13 mouse cellular contexts compared by ENCODE assay signal in genomic region chr11:113469919-113470785, GRCm38 (mm10).
DNase-seq lines count a peak whose midpoint lies in the region; ATAC-seq and TF ChIP-seq lines count a peak whose summit lies in the region.
"Had no signal": no experiment of that assay in that cellular context is flagged by ENCODE, and none has a peak within 500 bp of the region (broad histone marks: within the 10 kb centered on the region; RNA-seq: fewer than 3 reads in every experiment).

No protein-coding gene starts in this region.

- TF ChIP-seq EP300 in liver, postnatal 0 days (IDR thresholded peaks at IDR 0.05; ENCODE audit: low read depth): no peak

- no peak for DNase-seq in liver, postnatal 0 days
- DNase-seq in liver (no peak), MEL-GATA-1-ER (ENCODE audit: extremely low read depth, low read depth) (peak; percentile 16)
- peak; percentile 52 to 56 for DNase-seq in adrenal gland, postnatal 36 days
- DNase-seq in thymus, postnatal 0 days (ENCODE audit: low spot score): peak; percentile 64
- no peak for DNase-seq in yolk sac, embryonic 10.5 days (ENCODE audit: low spot score)
- no peak for DNase-seq in gastrocnemius, postnatal 25 days
- DNase-seq: cerebellum, adult 11 months; kidney, adult 9 months; liver, embryonic 13.5 days had no signal

- no peak overlapping the region for H3K4me2 ChIP-seq in liver, postnatal 0 days (ENCODE audit: low read depth, low read length)
- H3K4me2 ChIP-seq: embryonic facial prominence, embryonic 12.5 days; liver, embryonic 13.5 days; midbrain, embryonic 13.5 days; stomach, embryonic 15.5 days had no signal

- H3K27me3 ChIP-seq in liver, postnatal 0 days (ENCODE audit: insufficient read depth, low read length): no peaks in the 10 kb centered on the region
- H3K27me3 ChIP-seq: embryonic facial prominence, embryonic 12.5 days; liver, embryonic 13.5 days; midbrain, embryonic 13.5 days; stomach, embryonic 15.5 days had no signal

- peaks cover 8% of the 10 kb centered on the region for H3K4me1 ChIP-seq in liver, postnatal 0 days (ENCODE audit: insufficient read depth)
- H3K4me1 ChIP-seq: stomach, embryonic 15.5 days had no signal

- peak; percentile 18; the same call in 1 of the 2 replicates for TF ChIP-seq CTCF in liver, postnatal 0 days (IDR thresholded peaks at IDR 0.05; ENCODE audit: low read depth)

- H3K4me3 ChIP-seq in liver, postnatal 0 days (ENCODE audit: low read depth, low read length): no peak overlapping the region
- H3K4me3 ChIP-seq: embryonic facial prominence, embryonic 12.5 days; liver, embryonic 13.5 days; midbrain, embryonic 13.5 days; stomach, embryonic 15.5 days had no signal

- ATAC-seq in liver, postnatal 0 days: no peak
- ATAC-seq: midbrain, embryonic 13.5 days had no signal

- no peak overlapping the region for H3K9ac ChIP-seq in liver, postnatal 0 days (replicated peaks)
- H3K9ac ChIP-seq: embryonic facial prominence, embryonic 12.5 days; liver, embryonic 13.5 days; midbrain, embryonic 13.5 days; stomach, embryonic 15.5 days had no signal

- no peak overlapping the region for H3K27ac ChIP-seq in liver, postnatal 0 days (ENCODE audit: low read depth)
- H3K27ac ChIP-seq: embryonic facial prominence, embryonic 12.5 days; liver, embryonic 13.5 days; midbrain, embryonic 13.5 days; stomach, embryonic 15.5 days had no signal

- no peaks in the 10 kb centered on the region for H3K36me3 ChIP-seq in liver, postnatal 0 days (replicated peaks; ENCODE audit: insufficient read depth, low read length)
- H3K36me3 ChIP-seq: embryonic facial prominence, embryonic 12.5 days; liver, embryonic 13.5 days; midbrain, embryonic 13.5 days; stomach, embryonic 15.5 days had no signal

- 42% methylated on average over 17 of the region's 17 CpGs for WGBS in liver, postnatal 0 days (ENCODE audit: insufficient replicate concordance)

- no peaks in the 10 kb centered on the region for H3K9me3 ChIP-seq in liver, postnatal 0 days (ENCODE audit: low read length)
- H3K9me3 ChIP-seq: embryonic facial prominence, embryonic 12.5 days; liver, embryonic 13.5 days; midbrain, embryonic 13.5 days; stomach, embryonic 15.5 days had no signal

Comparison
In these comparisons a context has a peak if more than half of its experiments do, and no peak if none do; other contexts are left out.
1. DNase-seq: peak in MEL-GATA-1-ER (single experiment), adrenal gland, postnatal 36 days (2 of 2) and thymus, postnatal 0 days (single experiment); none in liver, postnatal 0 days (single experiment), liver (single experiment), yolk sac, embryonic 10.5 days (single experiment) and gastrocnemius, postnatal 25 days (single experiment).